8 mouse cellular contexts compared by ENCODE assay signal in genomic region chr4:136548381-136548801, GRCm38 (mm10). TPM values are rescaled to one million over a fixed set of nuclear protein-coding genes. Genes with fewer than 3 reads are reported as not detected.
DNase-seq lines count a peak whose midpoint lies in the region; ATAC-seq and TF ChIP-seq lines count a peak whose summit lies in the region.

No protein-coding gene starts in this region.

- peak overlapping the region; percentile 34; the same call in 1 of the 2 replicates for H3K27ac ChIP-seq in left cerebral cortex, adult 2 months

- no peak overlapping the region for H3K4me3 ChIP-seq in left cerebral cortex, adult 2 months

- intact Hi-C loops in left cerebral cortex, adult 2 months (cut with DNase I), result no loop called here

- TF ChIP-seq CTCF in left cerebral cortex, adult 2 months (IDR thresholded peaks at IDR 0.05), result no peak

- DNase-seq in left cerebral cortex, adult 2 months (ENCODE audit: extremely low spot score in 1 of 2, low spot score in 2 of 2), result no peak
- DNase-seq in left cerebral cortex, adult 11 months (ENCODE audit: low spot score), result no peak
- peak; percentile 32 for DNase-seq in NIH3T3 (ENCODE audit: low read depth)
- peak; percentile 56 to 71 for DNase-seq in cerebellum, postnatal 25 days
- peak; percentile 61 for DNase-seq in kidney, postnatal 14 days
- DNase-seq in spleen, postnatal 36 days (ENCODE audit: low spot score in 2 of 2), result no peak
- no peak for DNase-seq in embryo, embryonic 9.5 days (ENCODE audit: extremely low spot score)

- no peak for ATAC-seq in erythroid progenitor cell, adult 5-6 weeks (replicated peaks; ENCODE audit: low FRiP score, poor library complexity, severe bottlenecking)

RNA-seq across cellular contexts. Expression of gene Kdm1a, which starts 54.1 kb away (rescaled TPM):
- total RNA-seq in left cerebral cortex, adult 2 months (2021), result 10 to 100 TPM; 86.7 to 91.7 TPM
- total RNA-seq in erythroid progenitor cell, adult 5-6 weeks (2015; ENCODE audit: low replicate concordance), result 32.8 and 38.1 TPM in 2 replicates
- 21.0 and 34.4 TPM in 2 replicates for total RNA-seq in erythroid progenitor cell, adult 5-6 weeks (2017; ENCODE audit: low replicate concordance)

Comparison
In these comparisons a context has a peak if more than half of its experiments do, and no peak if none do; other contexts are left out.
1. DNase-seq: peak in NIH3T3 (single experiment), cerebellum, postnatal 25 days (2 of 2) and kidney, postnatal 14 days (single experiment); none in left cerebral cortex, adult 2 months (0 of 2), left cerebral cortex, adult 11 months (single experiment), spleen, postnatal 36 days (0 of 2) and embryo, embryonic 9.5 days (single experiment).